Mouse (Mus musculus) heart, adult 2 months (tissue): Measurements from ENCODE around the gene Alox12. TPM values are rescaled to one million over a fixed set of nuclear protein-coding genes. Genes with fewer than 3 reads are reported as not detected.
A peak's percentile ranks its signal among the peaks of the same experiment; 100 is the strongest.

ENCODE experiments used
- DNase-seq, 2 experiments: peaks; one replicate each; pipeline ENCODE4 v3.0.0; 2021
- H3K27ac ChIP-seq: fragments of 200-600 bp; 2 replicates; pipeline ENCODE4 v1.8.1; 2022
- H3K27me3 ChIP-seq: fragments of 200-500 bp; 2 replicates; pipeline ENCODE4 v1.6.1; 2012; ENCODE audit warnings: mild to moderate bottlenecking, low read length, inconsistent platforms, mixed read lengths; ENCODE audit not compliant: control insufficient read depth, insufficient read depth
- H3K36me3 ChIP-seq: fragments of 200-500 bp; 2 replicates; pipeline ENCODE4 v1.6.1; 2012; ENCODE audit warnings: low read length, inconsistent platforms; ENCODE audit not compliant: control insufficient read depth, insufficient read depth
- H3K4me1 ChIP-seq: fragments of 200-500 bp; 2 replicates; pipeline ENCODE4 v1.6.1; 2011; ENCODE audit warnings: low read length; ENCODE audit not compliant: control insufficient read depth, insufficient read depth
- H3K4me3 ChIP-seq: fragments of 200-600 bp; 2 replicates; pipeline ENCODE4 v1.8.1; 2022
- H3K79me2 ChIP-seq: fragments of 200-500 bp; replicated peaks from 2 replicates; pipeline ENCODE4 v1.6.1; 2012; ENCODE audit warnings: mild to moderate bottlenecking, inconsistent platforms, low read length, moderate library complexity, mixed read lengths; ENCODE audit not compliant: control insufficient read depth, insufficient read depth
- H3K9ac ChIP-seq: fragments of 200-500 bp; 2 replicates; pipeline ENCODE4 v1.6.1; 2012; ENCODE audit warnings: low read depth, mild to moderate bottlenecking, control low read depth, inconsistent platforms, low read length, mixed read lengths
- CTCF ChIP-seq: fragments of 200-600 bp; IDR thresholded peaks from 2 replicates; pipeline ENCODE4 v1.8.1; 2022; ENCODE audit warnings: antibody characterized with exemption, mild to moderate bottlenecking, moderate library complexity
- EP300 ChIP-seq: fragments of 200-500 bp; IDR thresholded peaks from 2 replicates; pipeline ENCODE4 v1.6.1; 2011; ENCODE audit warnings: low read depth, low read length, control low read depth; ENCODE audit not compliant: insufficient read depth
- POLR2A ChIP-seq: fragments of 200-500 bp; IDR thresholded peaks from 2 replicates; pipeline ENCODE4 v1.6.1; 2011; ENCODE audit warnings: mild to moderate bottlenecking, low read depth, low read length, control low read depth; ENCODE audit not compliant: insufficient read depth
- WGBS: fragments of 180-500 bp; shearing (Covaris S2); methylation state at CpG from one replicate; pipeline ENCODE4 v1.1.7; 2018; 5-methylcytosine and 5-hydroxymethylcytosine counted together
- intact Hi-C: fragments of 180-260 bp; cut with DNase I; formaldehyde crosslinking; loops from one replicate; pipeline ENCODE4 v1.15.1; 2025
- polyA plus RNA-seq: library from polyadenylated mRNA; depleted of rRNA; stranded (reverse); fragments of >200 nt; gene quantifications from 2 replicates; pipeline ENCODE4 v1.2.3, GENCODE M21; 2012
- total RNA-seq, 2 experiments: library from RNA; stranded (reverse); gene quantifications; 2 replicates each; pipeline ENCODE4 v1.2.3; 2021

The Alox12 gene
- total and polyA plus RNA-seq, 3 experiments, result 2.8 to 6.2 (median 6.0) TPM

- Histone ChIP-seq H3K36me3 (no peaks in the 10 kb centered on the region), H3K27ac (no peak overlapping the region), H3K9ac (no peak overlapping the region), H3K4me1 (peaks cover 2% of the 10 kb centered on the region), H3K4me3 (no peak overlapping the region), H3K27me3 (no peaks in the 10 kb centered on the region), H3K79me2 (no peaks in the 10 kb centered on the region)
- TF ChIP-seq CTCF (no peak), POLR2A (no peak), EP300 (no peak)
- intact Hi-C loops, result no loop called here
- no peak for DNase-seq
- 82% methylated on average over 3 of the region's 3 CpGs for WGBS
Measured at GRCm38 (mm10) chr11:70278961-70279360, 23.8 kb upstream of the Alox12 start.

GRCm38 (mm10) chr11:70271641-70272040 lies 16.5 kb upstream of the Alox12 start:
- no peaks in the 10 kb centered on the region for H3K79me2 ChIP-seq
- no peak overlapping the region for H3K9ac ChIP-seq
- H3K27ac ChIP-seq, result no peak overlapping the region
- intact Hi-C loops, result no loop called here
- no peak overlapping the region for H3K4me3 ChIP-seq
- no peaks in the 10 kb centered on the region for H3K27me3 ChIP-seq
- no peak for DNase-seq
- no peaks in the 10 kb centered on the region for H3K4me1 ChIP-seq
- no peaks in the 10 kb centered on the region for H3K36me3 ChIP-seq
- TF ChIP-seq CTCF (no peak), POLR2A (no peak), EP300 (no peak)
- 85% methylated on average over 7 of the region's 7 CpGs for WGBS

- no peak for TF ChIP-seq EP300
- no peak for TF ChIP-seq POLR2A
- TF ChIP-seq CTCF, result no peak
- Histone ChIP-seq H3K4me1 (peaks cover 9% of the 10 kb centered on the region), H3K36me3 (no peaks in the 10 kb centered on the region), H3K79me2 (no peaks in the 10 kb centered on the region), H3K9ac (no peak overlapping the region), H3K4me3 (no peak overlapping the region), H3K27ac (peak overlapping the region; percentile 63), H3K27me3 (no peaks in the 10 kb centered on the region)
- WGBS, result 6% methylated on average over 1 of the region's 1 CpGs
- intact Hi-C loops, result no loop called here
- DNase-seq, result peak; percentile 33 to 65
Measured at GRCm38 (mm10) chr11:70266405-70266804, 11.3 kb upstream of the Alox12 start.

GRCm38 (mm10) chr11:70265819-70266218 lies 10.7 kb upstream of the Alox12 start:
- TF ChIP-seq CTCF (no peak), POLR2A (no peak), EP300 (no peak)
- Histone ChIP-seq H3K4me3 (no peak overlapping the region), H3K27ac (peak overlapping the region; percentile 63), H3K4me1 (peaks cover 9% of the 10 kb centered on the region), H3K27me3 (no peaks in the 10 kb centered on the region), H3K9ac (no peak overlapping the region), H3K79me2 (no peaks in the 10 kb centered on the region), H3K36me3 (no peaks in the 10 kb centered on the region)
- intact Hi-C loops, result no loop called here
- DNase-seq, result no peak
- WGBS, result 55% methylated on average over 4 of the region's 4 CpGs

- intact Hi-C loops, result no loop called here
- H3K36me3 ChIP-seq, result no peaks in the 10 kb centered on the region
- 42% methylated on average over 3 of the region's 3 CpGs for WGBS
Measured at GRCm38 (mm10) chr11:70265252-70265651, 10.1 kb upstream of the Alox12 start.

GRCm38 (mm10) chr11:70259035-70259434 lies 3.9 kb upstream of the Alox12 start:
- Histone ChIP-seq H3K9ac (no peak overlapping the region), H3K4me1 (peaks cover 2% of the 10 kb centered on the region), H3K27ac (no peak overlapping the region), H3K27me3 (0 out of 2 replicates have a peak, but pooled peaks cover 1% of the 10 kb centered on the region), H3K79me2 (no peaks in the 10 kb centered on the region), H3K4me3 (no peak overlapping the region), H3K36me3 (no peaks in the 10 kb centered on the region)
- 77% methylated on average over 4 of the region's 4 CpGs for WGBS
- TF ChIP-seq EP300, result no peak
- no peak for TF ChIP-seq CTCF
- TF ChIP-seq POLR2A, result no peak
- intact Hi-C loops, result no loop called here
- DNase-seq, result no peak

More at GRCm38 (mm10) chr11:70265252-70265651, 10.1 kb upstream of the Alox12 start:
- H3K9ac ChIP-seq, result no peak overlapping the region
- no peaks in the 10 kb centered on the region for H3K79me2 ChIP-seq
- H3K27me3 ChIP-seq, result no peaks in the 10 kb centered on the region
- no peak for DNase-seq
- H3K4me3 ChIP-seq, result no peak overlapping the region
- TF ChIP-seq CTCF, result no peak
- TF ChIP-seq EP300, result no peak
- no peak for TF ChIP-seq POLR2A
- H3K4me1 ChIP-seq, result peaks cover 9% of the 10 kb centered on the region
- no peak overlapping the region; the same call in 1 of the 2 replicates for H3K27ac ChIP-seq
